Mouse (Mus musculus) kidney, adult 10 weeks (tissue): Measurements from ENCODE around the gene Kcnh2. TPM values are rescaled to one million over a fixed set of nuclear protein-coding genes. Genes with fewer than 3 reads are reported as not detected.

ENCODE experiments used
- polyA plus RNA-seq: library from polyadenylated mRNA; stranded (reverse); fragments of 350-450 nt; fragmentation: Illumina TruSeq; extraction: RNeasy Lipid Tissue Mini Kit (QIAGEN cat#74804); gene quantifications from one replicate; pipeline ENCODE4 v1.2.3, GENCODE M21; 2014; ENCODE audit warnings: low read depth, low replicate concordance

The Kcnh2 gene
- polyA plus RNA-seq, result not detected

GRCm38 (mm10) chr5:24351278-24351677, at the start of gene Kcnh2:
TSS of gene Kcnh2 (minus strand) at chr5:24351604.

GRCm38 (mm10) chr5:24393392-24393997, 42.1 kb upstream of the Kcnh2 start, which contains the start of gene Abcb8:
TSS of gene Abcb8 (plus strand) at chr5:24393663.

GRCm38 (mm10) chr5:24391864-24392263, 40.5 kb upstream of the Kcnh2 start, which contains the start of gene Atg9b:
TSS of gene Atg9b (minus strand) at chr5:24392143.

GRCm38 (mm10) chr5:24364508-24364907, 13.1 kb upstream of the Kcnh2 start, which contains the start of gene Nos3:
TSS of gene Nos3 (plus strand) at chr5:24364810.

Other genes with a start within 250 kb of the Kcnh2 start
- 3.9 TPM for gene Nupl2, start 186.6 kb downstream of the Kcnh2 start, polyA plus RNA-seq
- gene Nos3, start 13.2 kb upstream of the Kcnh2 start, polyA plus RNA-seq, result 0.20 TPM
- not detected for gene Atg9b, start 40.5 kb upstream of the Kcnh2 start, polyA plus RNA-seq
- 2.7 TPM for gene Abcb8, start 42.1 kb upstream of the Kcnh2 start, polyA plus RNA-seq
- gene Asic3, start 61.8 kb upstream of the Kcnh2 start, polyA plus RNA-seq, result not detected
- gene Cdk5, start 71.9 kb upstream of the Kcnh2 start, polyA plus RNA-seq, result 13.7 TPM
- 4.1 TPM for gene Slc4a2, start 72.2 kb upstream of the Kcnh2 start, polyA plus RNA-seq
- 3.7 TPM for gene Fastk, start 93.7 kb upstream of the Kcnh2 start, polyA plus RNA-seq
- gene Tmub1, start 96.2 kb upstream of the Kcnh2 start, polyA plus RNA-seq, result 0.93 TPM
- gene Agap3, start 100.6 kb upstream of the Kcnh2 start, polyA plus RNA-seq, result 1.3 TPM
- not detected for gene Gbx1, start 175.6 kb upstream of the Kcnh2 start, polyA plus RNA-seq
- gene Asb10, start 189.4 kb upstream of the Kcnh2 start, polyA plus RNA-seq, result not detected
- not detected for gene 4931409K22Rik, start 205.2 kb upstream of the Kcnh2 start, polyA plus RNA-seq
- 11.4 TPM for gene Abcf2, start 225.9 kb upstream of the Kcnh2 start, polyA plus RNA-seq
- 0.73 TPM for gene Chpf2, start 235.1 kb upstream of the Kcnh2 start, polyA plus RNA-seq